Mouse (Mus musculus) midbrain, postnatal 0 days (tissue): ENCODE measurements at regions not wholly inside any gene's neighbourhood (a gene's known extent, or its start where the extent isn't known, plus 50 kb on each side); places are given as distances from the start of the nearest gene placed in this dataset.

Experiments
- ATAC-seq: fragments of 200-750 bp; cut with Nextera tagmentation; 2 replicates; pipeline ENCODE4 v1.8.0; 2017; ENCODE audit warnings: moderate number of reproducible peaks, mild to moderate bottlenecking, moderate TSS enrichment, moderate library complexity; ENCODE audit not compliant: low FRiP score
- DNase-seq: peaks from one replicate; pipeline ENCODE4 v3.0.0-alpha.2; 2015; ENCODE audit warnings: low spot score
- H3K27ac ChIP-seq: fragments of 300-500 bp; sonication (generic); 2 replicates; pipeline ENCODE4 v1.5.1; 2014; ENCODE audit warnings: low read depth, mild to moderate bottlenecking, low read length, mixed read lengths
- H3K27me3 ChIP-seq: fragments of 300-500 bp; sonication (generic); 2 replicates; pipeline ENCODE4 v1.6.1; 2014; ENCODE audit warnings: low read length, control low read depth, mixed read lengths; ENCODE audit not compliant: insufficient read depth
- H3K36me3 ChIP-seq: fragments of 300-500 bp; sonication (generic); 2 replicates; pipeline ENCODE4 v1.6.1; 2014; ENCODE audit warnings: low read length, control low read depth, mixed read lengths; ENCODE audit not compliant: insufficient read depth
- H3K4me1 ChIP-seq: fragments of 300-500 bp; sonication (generic); 2 replicates; pipeline ENCODE4 v1.6.1; 2014; ENCODE audit warnings: mild to moderate bottlenecking, control low read depth, antibody characterized with exemption, low read length, mixed read lengths; ENCODE audit not compliant: insufficient read depth
- H3K4me2 ChIP-seq: fragments of 300-500 bp; sonication (generic); 2 replicates; pipeline ENCODE4 v1.6.1; 2014; ENCODE audit warnings: low read depth, mild to moderate bottlenecking, low read length, mixed read lengths; ENCODE audit not compliant: poor library complexity, severe bottlenecking
- H3K4me3 ChIP-seq: fragments of 300-500 bp; sonication (generic); 2 replicates; pipeline ENCODE4 v1.5.1; 2014; ENCODE audit warnings: low read depth, mild to moderate bottlenecking, low read length, moderate library complexity
- H3K9ac ChIP-seq: fragments of 300-500 bp; sonication (generic); replicated peaks from 2 replicates; pipeline ENCODE4 v1.6.1; 2014; ENCODE audit warnings: mild to moderate bottlenecking, low read length, moderate library complexity, mixed read lengths; ENCODE audit not compliant: poor library complexity, severe bottlenecking
- H3K9me3 ChIP-seq: fragments of 300-500 bp; sonication (generic); 2 replicates; pipeline ENCODE4 v1.6.1; 2016; ENCODE audit warnings: low read length, control low read depth
- CTCF ChIP-seq: IDR thresholded peaks from 2 replicates; pipeline ENCODE4 v1.5.1; 2016; ENCODE audit warnings: antibody characterized with exemption, mild to moderate bottlenecking
- WGBS: fragments of 180-500 bp; shearing (Covaris S2); extraction: QIAGEN DNeasy Blood & Tissue Kit; methylation state at CpG from one replicate; pipeline ENCODE4 v1.1.7; 2014; 5-methylcytosine and 5-hydroxymethylcytosine counted together

GRCm38 (mm10) chr8:90069411-90069993 lies 278.6 kb downstream of the Tox3 start:
- H3K4me2 ChIP-seq, result peak overlapping the region; percentile 10
- H3K9me3 ChIP-seq, result no peaks in the 10 kb centered on the region
- ATAC-seq, result no peak
- peak overlapping the region; percentile 39 for H3K27ac ChIP-seq
- TF ChIP-seq CTCF, result no peak
- no peaks in the 10 kb centered on the region for H3K27me3 ChIP-seq
- H3K4me1 ChIP-seq, result 0 out of 2 replicates have a peak, but pooled peaks cover 4% of the 10 kb centered on the region
- H3K36me3 ChIP-seq, result no peaks in the 10 kb centered on the region
- 5% methylated on average over 10 of the region's 10 CpGs for WGBS
- H3K4me3 ChIP-seq, result no peak overlapping the region
- peak; percentile 77 for DNase-seq
- H3K9ac ChIP-seq, result no peak overlapping the region

- Histone ChIP-seq H3K9me3 (no peaks in the 10 kb centered on the region), H3K4me3 (no peak overlapping the region), H3K4me1 (0 out of 2 replicates have a peak, but pooled peaks cover 4% of the 10 kb centered on the region), H3K27ac (no peak overlapping the region), H3K27me3 (no peaks in the 10 kb centered on the region), H3K9ac (no peak overlapping the region), H3K4me2 (no peak overlapping the region), H3K36me3 (no peaks in the 10 kb centered on the region)
- ATAC-seq, result no peak
- DNase-seq, result no peak
- TF ChIP-seq CTCF, result no peak
- WGBS, result 75% methylated on average over 4 of the region's 4 CpGs
Measured at GRCm38 (mm10) chr8:90068441-90068840, 279.7 kb downstream of the Tox3 start.

GRCm38 (mm10) chr8:90064381-90064780 lies 283.8 kb downstream of the Tox3 start:
- Histone ChIP-seq H3K36me3 (no peaks in the 10 kb centered on the region), H3K4me3 (no peak overlapping the region), H3K4me1 (0 out of 2 replicates have a peak, but pooled peaks cover 3% of the 10 kb centered on the region), H3K27ac (no peak overlapping the region), H3K9ac (no peak overlapping the region), H3K4me2 (no peak overlapping the region), H3K27me3 (no peaks in the 10 kb centered on the region), H3K9me3 (no peaks in the 10 kb centered on the region)
- peak; percentile 16 for DNase-seq
- ATAC-seq, result no peak
- WGBS, result 20% methylated on average over 6 of the region's 6 CpGs
- TF ChIP-seq CTCF, result no peak

- ATAC-seq, result no peak
- no peak overlapping the region for H3K4me2 ChIP-seq
- DNase-seq, result no peak
- no peak overlapping the region for H3K9ac ChIP-seq
- TF ChIP-seq CTCF, result peak; percentile 51
- no peak overlapping the region for H3K4me3 ChIP-seq
- no peaks in the 10 kb centered on the region for H3K4me1 ChIP-seq
- no peaks in the 10 kb centered on the region for H3K9me3 ChIP-seq
- H3K36me3 ChIP-seq, result no peaks in the 10 kb centered on the region
- 91% methylated on average over 1 of the region's 1 CpGs for whole genome bisulfite sequencing
- H3K27ac ChIP-seq, result no peak overlapping the region
- H3K27me3 ChIP-seq, result no peaks in the 10 kb centered on the region
Measured at GRCm38 (mm10) chr8:90063291-90063690, 284.9 kb downstream of the Tox3 start.

- Histone ChIP-seq H3K27me3 (no peaks in the 10 kb centered on the region), H3K9me3 (no peaks in the 10 kb centered on the region), H3K9ac (no peak overlapping the region), H3K36me3 (no peaks in the 10 kb centered on the region), H3K27ac (no peak overlapping the region), H3K4me2 (no peak overlapping the region), H3K4me1 (no peaks in the 10 kb centered on the region), H3K4me3 (no peak overlapping the region)
- 64% methylated on average over 9 of the region's 9 CpGs for WGBS
- DNase-seq, result peak; percentile 24
- no peak for ATAC-seq
- TF ChIP-seq CTCF, result no peak
Measured at GRCm38 (mm10) chr8:90058631-90059166, 289.4 kb downstream of the Tox3 start.

- Histone ChIP-seq H3K36me3 (no peaks in the 10 kb centered on the region), H3K9ac (no peak overlapping the region), H3K27ac (no peak overlapping the region), H3K4me1 (no peaks in the 10 kb centered on the region), H3K4me3 (no peak overlapping the region), H3K27me3 (no peaks in the 10 kb centered on the region), H3K9me3 (no peaks in the 10 kb centered on the region), H3K4me2 (no peak overlapping the region)
- ATAC-seq (no peak), DNase-seq (no peak)
- 98% methylated on average over 1 of the region's 1 CpGs for WGBS
- TF ChIP-seq CTCF, result no peak
Measured at GRCm38 (mm10) chr8:90056331-90056730, 291.8 kb downstream of the Tox3 start.
